Mouse (Mus musculus): ENCODE measurements at regions not wholly inside any gene's neighbourhood (a gene's known extent, or its start where the extent isn't known, plus 50 kb on each side); places are given as distances from the start of the nearest gene placed in this dataset.

- ATAC-seq (replicated peaks; ENCODE audit: insufficient number of reproducible peaks, low FRiP score, low TSS enrichment, poor library complexity, severe bottlenecking), result no peak
Observed at GRCm38 (mm10) chr1:136711243-136711642, 86.5 kb downstream of the Zfp281 start.

GRCm38 (mm10) chr1:136714077-136714476 is 89.4 kb downstream of the Zfp281 start:
- ATAC-seq (replicated peaks; ENCODE audit: insufficient number of reproducible peaks, low FRiP score, low TSS enrichment, poor library complexity, severe bottlenecking), result no peak

- ATAC-seq (replicated peaks; ENCODE audit: insufficient number of reproducible peaks, low FRiP score, low TSS enrichment, poor library complexity, severe bottlenecking), result no peak
Observed at GRCm38 (mm10) chr1:136714987-136715386, 90.3 kb downstream of the Zfp281 start.

GRCm38 (mm10) chr1:136717830-136718517 is 93.3 kb downstream of the Zfp281 start:
- no peak for ATAC-seq (replicated peaks; ENCODE audit: insufficient number of reproducible peaks, low FRiP score, low TSS enrichment, poor library complexity, severe bottlenecking)

GRCm38 (mm10) chr1:136723839-136724443 is 99.2 kb downstream of the Zfp281 start:
- ATAC-seq (replicated peaks; ENCODE audit: insufficient number of reproducible peaks, low FRiP score, low TSS enrichment, poor library complexity, severe bottlenecking), result no peak

- no peak for ATAC-seq (replicated peaks; ENCODE audit: insufficient number of reproducible peaks, low FRiP score, low TSS enrichment, poor library complexity, severe bottlenecking)
Observed at GRCm38 (mm10) chr1:136725242-136725641, 100.5 kb downstream of the Zfp281 start.

GRCm38 (mm10) chr1:136726145-136726935 is 101.6 kb downstream of the Zfp281 start:
- ATAC-seq (replicated peaks; ENCODE audit: insufficient number of reproducible peaks, low FRiP score, low TSS enrichment, poor library complexity, severe bottlenecking), result peak; percentile 63; the same call in 1 of the 2 replicates

GRCm38 (mm10) chr1:136727868-136728631 is 103.3 kb downstream of the Zfp281 start:
- ATAC-seq (replicated peaks; ENCODE audit: insufficient number of reproducible peaks, low FRiP score, low TSS enrichment, poor library complexity, severe bottlenecking), result no peak

GRCm38 (mm10) chr1:136728632-136728944 is 103.9 kb downstream of the Zfp281 start:
- no peak for ATAC-seq (replicated peaks; ENCODE audit: insufficient number of reproducible peaks, low FRiP score, low TSS enrichment, poor library complexity, severe bottlenecking)

GRCm38 (mm10) chr1:136730638-136731037 is 105.9 kb downstream of the Zfp281 start:
- no peak for ATAC-seq (replicated peaks; ENCODE audit: insufficient number of reproducible peaks, low FRiP score, low TSS enrichment, poor library complexity, severe bottlenecking)

GRCm38 (mm10) chr1:136738030-136738429 is 113.3 kb downstream of the Zfp281 start:
- ATAC-seq (replicated peaks; ENCODE audit: insufficient number of reproducible peaks, low FRiP score, low TSS enrichment, poor library complexity, severe bottlenecking), result no peak

GRCm38 (mm10) chr1:136739486-136739885 is 114.8 kb downstream of the Zfp281 start:
- ATAC-seq (replicated peaks; ENCODE audit: insufficient number of reproducible peaks, low FRiP score, low TSS enrichment, poor library complexity, severe bottlenecking), result no peak

GRCm38 (mm10) chr1:136741061-136741460 is 116.4 kb downstream of the Zfp281 start:
- no peak for ATAC-seq (replicated peaks; ENCODE audit: insufficient number of reproducible peaks, low FRiP score, low TSS enrichment, poor library complexity, severe bottlenecking)

- ATAC-seq (replicated peaks; ENCODE audit: insufficient number of reproducible peaks, low FRiP score, low TSS enrichment, poor library complexity, severe bottlenecking), result 0 out of 2 replicates have a peak, but pooled peaks have one; percentile 35
Observed at GRCm38 (mm10) chr1:136749188-136749587, 124.5 kb downstream of the Zfp281 start.

- no peak for ATAC-seq (replicated peaks; ENCODE audit: insufficient number of reproducible peaks, low FRiP score, low TSS enrichment, poor library complexity, severe bottlenecking)
Observed at GRCm38 (mm10) chr1:136751464-136752191, 126.9 kb downstream of the Zfp281 start.

GRCm38 (mm10) chr1:136754286-136754685 is 129.6 kb downstream of the Zfp281 start:
- ATAC-seq (replicated peaks; ENCODE audit: insufficient number of reproducible peaks, low FRiP score, low TSS enrichment, poor library complexity, severe bottlenecking), result no peak

GRCm38 (mm10) chr1:136758730-136759129 is 134.0 kb downstream of the Zfp281 start:
- ATAC-seq (replicated peaks; ENCODE audit: insufficient number of reproducible peaks, low FRiP score, low TSS enrichment, poor library complexity, severe bottlenecking), result no peak

GRCm38 (mm10) chr1:136759164-136759563 is 134.5 kb downstream of the Zfp281 start:
- no peak for ATAC-seq (replicated peaks; ENCODE audit: insufficient number of reproducible peaks, low FRiP score, low TSS enrichment, poor library complexity, severe bottlenecking)

Measured in monocyte, adult 5-6 weeks (primary cell).